Mouse (Mus musculus) ovary, adult 10 weeks (tissue): ENCODE results near the gene St3gal4. TPM values are rescaled to one million over a fixed set of nuclear protein-coding genes. Genes with fewer than 3 reads are reported as not detected.

Source experiments
- polyA plus RNA-seq: library from polyadenylated mRNA; stranded (reverse); fragments of 350-450 nt; fragmentation: Illumina TruSeq; extraction: RNeasy Lipid Tissue Mini Kit (QIAGEN cat#74804); gene quantifications from one replicate; pipeline ENCODE4 v1.2.3, GENCODE M21; 2014

The St3gal4 gene
- 348 TPM for polyA plus RNA-seq

GRCm38 (mm10) chr9:35119168-35119567 is at the start of gene St3gal4:
Gene St3gal4, minus strand, starts transcription at chr9:35119268.

Other genes with a start within 250 kb of the St3gal4 start
- 12.6 TPM for gene Dcps, start 56.8 kb upstream of the St3gal4 start, polyA plus RNA-seq
- gene Srpr, start 80.9 kb upstream of the St3gal4 start, polyA plus RNA-seq: 269 TPM
- 16.5 TPM for gene Tirap, start 81.0 kb upstream of the St3gal4 start, polyA plus RNA-seq
- gene Foxred1, start 91.8 kb upstream of the St3gal4 start, polyA plus RNA-seq: 5.5 TPM
- gene Fam118b, start 148.5 kb upstream of the St3gal4 start, polyA plus RNA-seq: 26.8 TPM
- gene Rpusd4, start 148.6 kb upstream of the St3gal4 start, polyA plus RNA-seq: 5.7 TPM